Mouse (Mus musculus): ENCODE measurements at regions not wholly inside any gene's neighbourhood (a gene's known extent, or its start where the extent isn't known, plus 50 kb on each side); places are given as distances from the start of the nearest gene placed in this dataset.

DNA sequence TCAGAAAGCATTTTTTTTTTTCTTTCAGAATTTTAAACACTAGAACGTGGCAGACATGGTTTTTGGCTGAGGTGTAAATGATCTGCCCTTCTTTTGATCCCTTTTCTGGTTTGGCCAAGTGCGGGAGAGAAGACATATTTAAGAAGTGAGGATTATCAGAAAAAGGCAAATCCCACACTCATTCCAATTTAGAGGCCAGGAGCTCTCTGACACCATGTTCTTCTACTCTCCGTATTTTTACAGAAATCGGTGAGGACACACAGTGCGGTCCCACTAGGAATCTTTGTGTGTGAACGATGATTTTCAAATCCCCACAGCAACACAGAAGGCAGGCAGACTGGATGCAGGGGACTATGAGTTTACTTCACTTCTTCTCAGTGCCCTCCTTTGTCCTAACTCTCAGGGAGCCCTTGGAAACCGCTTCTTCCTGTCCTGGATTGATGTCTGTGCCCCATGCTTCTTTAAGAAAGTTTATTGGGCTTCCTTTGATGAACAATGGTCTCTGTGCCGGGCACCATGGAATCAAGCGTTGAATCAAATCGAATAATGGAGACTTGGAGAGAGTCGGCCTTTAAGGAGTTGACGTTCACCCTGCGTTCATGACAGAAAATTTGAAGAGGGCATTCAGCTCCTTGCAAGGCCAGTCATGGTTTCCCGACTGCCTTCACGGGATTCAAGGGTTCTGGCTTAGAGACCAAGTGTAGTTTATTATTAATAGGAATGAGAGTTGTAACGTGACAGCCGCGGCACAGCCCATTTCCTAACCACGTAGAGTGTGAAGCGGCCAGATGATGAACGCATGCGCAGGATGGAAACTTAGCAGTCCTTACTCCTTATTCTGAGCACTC, 106.6 kb upstream of the Lgr5 start:
- TF ChIP-seq USF1 (IDR thresholded peaks at IDR 0.05; ENCODE audit: low read depth) (no peak), POLR2A (IDR thresholded peaks at IDR 0.05; ENCODE audit: insufficient read length, low read depth) (no peak), SRF (IDR thresholded peaks at IDR 0.05; ENCODE audit: control insufficient read depth, insufficient read length, low read depth) (no peak), MYOD1 (IDR thresholded peaks at IDR 0.05; ENCODE audit: control insufficient read depth in 1 of 3, insufficient read length in 2 of 3, low read depth in 2 of 3) (no peak), MAX (IDR thresholded peaks at IDR 0.05; ENCODE audit: low read depth) (no peak), TCF12 (IDR thresholded peaks at IDR 0.05; ENCODE audit: insufficient read depth, poor library complexity, severe bottlenecking) (no peak)
